Mouse (Mus musculus) erythroblast, embryonic 14.5 days (primary cell): Measurements from ENCODE around the gene Def6. TPM values are rescaled to one million over a fixed set of nuclear protein-coding genes. Genes with fewer than 3 reads are reported as not detected.

Experiments used
- H3K27me3 ChIP-seq: 2 replicates; pipeline ENCODE4 v1.6.1; 2012; ENCODE audit warnings: inconsistent platforms; ENCODE audit not compliant: control insufficient read depth
- H3K36me3 ChIP-seq: 2 replicates; pipeline ENCODE4 v1.6.1; 2012; ENCODE audit warnings: mild to moderate bottlenecking, inconsistent platforms; ENCODE audit not compliant: control insufficient read depth
- H3K4me1 ChIP-seq: 2 replicates; pipeline ENCODE4 v1.6.1; 2012; ENCODE audit warnings: inconsistent platforms; ENCODE audit not compliant: control insufficient read depth
- H3K4me3 ChIP-seq: replicated peaks from 2 replicates; pipeline ENCODE3; 2012; ENCODE audit warnings: moderate library complexity, mild to moderate bottlenecking, inconsistent platforms
- H3K9me3 ChIP-seq: 2 replicates; pipeline ENCODE4 v1.6.1; 2012; ENCODE audit warnings: low read length, inconsistent platforms, mixed read lengths; ENCODE audit not compliant: control insufficient read depth
- GATA1 ChIP-seq: IDR thresholded peaks from 2 replicates; pipeline ENCODE4 v1.6.1; 2012; ENCODE audit warnings: low read length, inconsistent platforms, mixed read lengths
- TAL1 ChIP-seq: IDR thresholded peaks from 3 replicates; pipeline ENCODE4 v1.6.1; 2012; ENCODE audit warnings: low read length, inconsistent platforms, mixed read lengths
- polyA plus RNA-seq: library from polyadenylated mRNA; stranded (reverse); fragments of >175 nt; gene quantifications from 2 replicates; pipeline ENCODE4 v1.2.3, GENCODE M21; 2012

The Def6 gene
- polyA plus RNA-seq, 1 experiment = 0.80 TPM

DNA sequence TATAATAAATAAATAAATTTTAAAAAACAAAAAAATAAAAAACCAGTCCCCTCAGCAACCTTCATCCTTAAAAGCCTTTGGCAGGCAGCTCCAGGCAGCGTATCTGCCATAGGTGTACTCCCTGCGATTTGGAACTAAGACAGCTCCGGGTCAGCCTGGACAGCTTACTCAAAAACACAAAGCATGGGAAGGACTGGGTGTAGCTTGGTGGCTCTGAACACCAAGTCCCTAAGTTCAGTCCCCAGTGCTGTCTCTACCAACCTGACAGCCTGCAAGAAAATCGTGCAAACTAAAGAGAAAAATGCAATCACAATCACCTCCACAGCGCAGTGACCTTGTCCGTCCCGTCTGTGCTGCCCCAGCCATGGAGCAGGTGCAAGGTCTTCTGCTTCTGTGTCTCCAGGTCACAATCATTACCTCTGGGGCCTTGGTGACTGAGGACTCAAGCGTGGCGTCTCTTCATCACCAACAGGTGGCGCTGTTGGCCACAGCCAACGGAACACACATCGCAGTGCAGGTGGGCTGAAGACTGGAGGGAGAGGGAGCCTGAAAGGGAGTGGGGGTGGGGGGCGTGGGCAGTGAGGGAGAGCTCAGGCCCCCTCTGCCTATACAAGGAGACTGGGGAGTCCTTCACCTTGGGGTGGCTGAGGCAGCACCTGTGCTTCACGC lies 3.4 kb upstream of the Def6 start:
- H3K36me3 ChIP-seq = peaks cover 16% of the 10 kb centered on the region
- H3K27me3 ChIP-seq = no peaks in the 10 kb centered on the region
- H3K4me3 ChIP-seq = no peak overlapping the region
- TF ChIP-seq GATA1 = no peak
- TF ChIP-seq TAL1 = no peak
- H3K9me3 ChIP-seq = no peaks in the 10 kb centered on the region
- H3K4me1 ChIP-seq = peaks cover 23% of the 10 kb centered on the region

DNA sequence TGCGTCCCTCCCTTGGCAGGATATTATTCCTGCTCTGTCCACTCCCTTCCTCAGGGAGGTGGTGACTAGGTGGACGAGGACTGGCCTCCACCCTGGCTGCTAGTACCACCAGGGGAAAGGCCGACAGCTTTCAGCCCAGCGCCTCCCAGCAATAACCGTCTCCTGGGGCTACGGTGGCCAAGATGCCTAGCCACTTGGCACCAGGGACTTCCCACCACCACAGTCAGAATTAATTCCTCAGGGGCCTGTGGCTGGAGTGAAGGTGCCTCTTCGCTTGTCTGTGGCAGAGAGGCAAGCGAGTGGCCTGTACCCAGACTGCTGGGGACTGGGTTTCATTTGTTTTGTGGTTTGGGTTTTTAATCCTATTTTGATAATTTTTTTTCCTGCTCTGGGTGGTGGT lies 2.1 kb upstream of the Def6 start:
- TF ChIP-seq TAL1 (no peak), GATA1 (no peak)
- H3K36me3 ChIP-seq = peaks cover 16% of the 10 kb centered on the region
- H3K27me3 ChIP-seq = no peaks in the 10 kb centered on the region
- H3K4me3 ChIP-seq = no peak overlapping the region
- H3K9me3 ChIP-seq = no peaks in the 10 kb centered on the region
- H3K4me1 ChIP-seq = peaks cover 28% of the 10 kb centered on the region

DNA sequence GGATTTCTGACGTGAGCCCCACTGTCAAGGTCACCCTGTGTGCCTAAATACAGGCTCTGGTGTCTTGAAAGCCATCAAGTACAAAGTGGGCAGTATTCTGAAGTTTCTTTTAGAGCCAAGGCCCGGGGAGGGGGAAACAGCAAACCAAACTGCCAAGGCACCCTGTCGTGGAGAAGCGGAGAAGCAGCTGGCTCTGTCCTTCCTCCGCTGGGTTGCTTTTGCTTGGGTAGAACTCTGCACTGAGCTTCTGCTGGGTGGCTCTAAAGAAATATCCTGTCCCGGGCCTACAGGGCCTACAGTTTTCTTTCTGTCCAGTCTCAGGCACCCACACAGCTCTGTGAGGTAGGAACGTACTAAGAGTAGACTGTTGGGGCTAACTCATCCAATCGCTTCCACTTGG lies 486 bp upstream of the Def6 start:
- TF ChIP-seq GATA1 (no peak), TAL1 (no peak)
- H3K4me1 ChIP-seq = peaks cover 38% of the 10 kb centered on the region
- H3K9me3 ChIP-seq = no peaks in the 10 kb centered on the region
- no peak overlapping the region for H3K4me3 ChIP-seq
- no peaks in the 10 kb centered on the region for H3K27me3 ChIP-seq
- H3K36me3 ChIP-seq = peaks cover 6% of the 10 kb centered on the region

DNA sequence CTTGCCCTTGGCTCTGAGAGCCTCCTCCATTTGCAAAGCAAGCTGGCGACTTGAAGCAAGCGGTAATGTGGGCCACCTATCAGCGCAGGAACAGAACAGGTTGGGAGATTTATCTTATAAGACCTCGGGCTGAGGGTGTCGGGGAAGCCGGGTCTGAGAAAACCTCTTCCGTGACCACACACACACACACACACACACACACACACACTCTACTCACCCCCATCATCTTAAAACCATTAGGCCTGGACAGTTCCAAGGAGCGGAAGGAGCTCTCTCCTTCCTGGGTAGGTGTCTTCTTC lies 685 bp downstream of the Def6 start:
- H3K4me3 ChIP-seq = peak overlapping the region; percentile 50
- H3K4me1 ChIP-seq = peaks cover 44% of the 10 kb centered on the region
- H3K27me3 ChIP-seq = no peaks in the 10 kb centered on the region
- no peak for TF ChIP-seq TAL1
- TF ChIP-seq GATA1 = no peak
- no peaks in the 10 kb centered on the region for H3K9me3 ChIP-seq
- H3K36me3 ChIP-seq = peaks cover 3% of the 10 kb centered on the region; the same call in 1 of the 2 replicates

DNA sequence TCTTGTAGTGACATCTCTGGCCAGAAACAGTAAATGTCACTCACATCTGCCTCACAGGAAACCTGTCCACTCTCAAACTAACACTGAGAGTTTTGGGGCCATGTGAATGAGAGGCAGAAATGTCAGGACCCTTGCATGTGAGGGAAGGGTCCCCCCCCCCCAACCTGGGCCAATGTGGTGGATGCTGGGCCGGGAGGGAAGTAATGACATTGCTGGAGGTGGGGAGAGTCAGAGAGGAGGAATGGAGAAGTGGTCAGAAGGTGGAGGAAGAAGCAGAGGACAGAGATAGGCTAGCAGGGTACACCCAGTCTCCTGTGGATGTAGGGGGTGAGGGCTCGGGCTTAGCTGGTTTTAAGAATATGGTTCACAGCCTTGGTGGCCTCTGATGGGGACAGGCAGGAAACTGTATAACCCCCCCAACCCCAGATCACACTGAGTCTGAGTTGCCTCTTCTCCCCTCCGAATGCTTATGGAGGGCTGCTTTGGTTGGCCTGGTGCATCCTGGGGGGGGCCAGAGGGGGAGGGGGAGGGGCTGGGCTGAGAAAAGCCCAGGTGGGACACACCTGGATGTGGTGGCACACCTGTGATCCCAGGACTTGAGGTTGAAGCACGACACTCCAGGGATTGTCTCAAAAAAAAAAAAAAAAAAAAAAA lies 2.0 kb downstream of the Def6 start:
- H3K4me1 ChIP-seq = peaks cover 44% of the 10 kb centered on the region
- H3K4me3 ChIP-seq = no peak overlapping the region
- no peaks in the 10 kb centered on the region for H3K9me3 ChIP-seq
- no peaks in the 10 kb centered on the region for H3K27me3 ChIP-seq
- H3K36me3 ChIP-seq = peaks cover 3% of the 10 kb centered on the region; the same call in 1 of the 2 replicates
- TF ChIP-seq GATA1 = no peak
- TF ChIP-seq TAL1 = no peak

DNA sequence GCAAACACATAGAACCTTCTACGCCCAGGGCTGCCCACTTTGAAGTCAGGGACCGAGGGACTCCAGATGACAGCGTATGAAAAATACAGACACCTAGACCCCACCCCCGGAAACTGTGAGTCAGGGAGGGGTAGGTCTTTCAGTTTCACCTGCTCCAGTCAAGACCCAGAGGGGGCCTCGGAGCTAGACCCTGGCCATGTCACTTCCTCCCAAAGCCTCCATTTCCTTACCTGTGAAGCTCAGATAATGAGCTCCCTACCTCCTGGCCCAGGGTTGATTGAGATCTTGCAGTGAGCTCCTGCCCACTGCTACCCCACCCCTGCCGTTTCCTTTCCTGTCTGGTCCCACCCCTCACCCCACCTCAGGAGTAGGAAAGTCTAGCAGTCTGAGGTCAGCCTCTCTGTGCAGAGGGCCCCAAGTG lies 4.4 kb downstream of the Def6 start:
- Histone ChIP-seq H3K4me3 (no peak overlapping the region), H3K27me3 (no peaks in the 10 kb centered on the region), H3K9me3 (no peaks in the 10 kb centered on the region), H3K4me1 (peaks cover 44% of the 10 kb centered on the region), H3K36me3 (no peaks in the 10 kb centered on the region)
- TF ChIP-seq TAL1 (no peak), GATA1 (no peak)

DNA sequence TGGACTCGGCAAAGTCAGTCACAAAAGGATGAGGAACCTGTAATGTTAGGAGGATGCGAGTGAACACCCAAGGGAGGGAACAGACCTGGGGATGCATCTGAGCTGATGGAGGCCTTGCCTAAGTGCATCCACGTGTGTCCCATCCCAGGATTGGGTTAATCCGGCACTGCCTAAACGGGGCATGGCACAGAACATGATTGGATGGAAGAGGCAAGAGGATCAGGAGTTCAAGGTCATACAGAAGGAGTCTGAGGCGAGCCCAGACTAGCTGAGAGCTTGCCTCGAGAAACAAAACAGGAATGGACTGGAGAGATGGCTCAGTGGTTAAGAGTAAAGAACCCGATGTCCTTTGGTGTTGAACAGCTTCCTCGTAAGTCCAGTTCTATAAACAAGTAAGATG lies 4.8 kb downstream of the Def6 start:
- Histone ChIP-seq H3K4me1 (peaks cover 44% of the 10 kb centered on the region), H3K4me3 (no peak overlapping the region), H3K27me3 (no peaks in the 10 kb centered on the region; the same call in 1 of the 2 replicates), H3K36me3 (no peaks in the 10 kb centered on the region), H3K9me3 (no peaks in the 10 kb centered on the region)
- TF ChIP-seq TAL1 = no peak
- no peak for TF ChIP-seq GATA1

DNA sequence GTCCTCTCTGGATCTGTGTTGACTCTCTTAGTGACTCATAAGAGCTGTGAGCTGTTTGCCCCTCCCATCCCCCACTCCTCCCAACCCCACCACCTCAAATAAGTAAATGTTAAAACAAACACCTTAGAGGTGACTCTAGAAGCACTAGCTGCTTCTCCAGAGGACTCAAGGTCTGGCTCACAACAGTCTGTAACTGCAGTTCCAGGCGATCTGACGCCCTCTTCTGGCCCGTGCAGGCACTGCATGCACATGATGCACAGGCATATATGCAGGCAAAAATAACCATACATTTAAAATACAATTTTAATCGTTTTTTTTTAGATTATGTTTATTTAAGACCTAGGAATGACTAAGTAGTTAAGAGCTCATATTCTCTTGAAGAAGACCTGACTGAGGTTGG lies 5.7 kb downstream of the Def6 start:
- no peaks in the 10 kb centered on the region for H3K36me3 ChIP-seq
- peaks cover 42% of the 10 kb centered on the region for H3K4me1 ChIP-seq
- H3K4me3 ChIP-seq = no peak overlapping the region
- H3K27me3 ChIP-seq = no peaks in the 10 kb centered on the region; the same call in 1 of the 2 replicates
- TF ChIP-seq GATA1 (no peak), TAL1 (no peak)
- no peaks in the 10 kb centered on the region for H3K9me3 ChIP-seq

DNA sequence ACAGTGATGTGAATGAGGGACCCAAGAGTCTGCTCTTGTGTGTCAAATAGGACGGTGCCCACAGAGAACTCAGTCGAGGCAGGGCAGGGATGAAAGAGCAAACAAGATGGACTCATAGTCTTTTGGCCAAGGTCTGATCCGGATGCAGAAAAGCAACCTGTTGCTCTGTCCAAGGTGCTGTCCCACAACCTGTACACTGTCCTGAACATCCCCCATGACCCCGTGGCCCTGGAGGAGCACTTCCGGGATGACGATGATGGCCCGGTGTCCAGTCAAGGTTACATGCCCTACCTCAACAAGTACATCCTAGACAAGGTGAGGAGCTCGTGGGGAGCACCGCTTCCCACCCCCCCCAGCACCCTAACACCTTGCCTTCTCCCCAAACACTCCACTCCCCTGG lies 9.2 kb downstream of the Def6 start:
- no peaks in the 10 kb centered on the region for H3K36me3 ChIP-seq
- H3K4me1 ChIP-seq = peaks cover 24% of the 10 kb centered on the region
- no peaks in the 10 kb centered on the region; the same call in 1 of the 2 replicates for H3K27me3 ChIP-seq
- no peaks in the 10 kb centered on the region for H3K9me3 ChIP-seq
- TF ChIP-seq TAL1 (no peak), GATA1 (no peak)
- no peak overlapping the region for H3K4me3 ChIP-seq
